Mouse (Mus musculus): ENCODE results near the gene Gm37240. TPM values are rescaled to one million over a fixed set of nuclear protein-coding genes. Genes with fewer than 3 reads are reported as not detected.

The Gm37240 gene
- polyA plus RNA-seq, 1 experiment from 2014 or later, result 0.82 TPM

GRCm38 (mm10) chr3:85005257-85005656, 882.1 kb downstream of the Gm37240 start:
- Histone ChIP-seq H3K9me3 (ENCODE audit: control insufficient read depth, low read length) (no peaks in the 10 kb centered on the region), H3K27me3 (ENCODE audit: control insufficient read depth, insufficient read depth, low read length) (no peaks in the 10 kb centered on the region), H3K9ac (ENCODE audit: low read length) (no peak overlapping the region), H3K4me1 (ENCODE audit: control insufficient read depth, insufficient read depth, low read length) (no peaks in the 10 kb centered on the region), H3K36me3 (ENCODE audit: control insufficient read depth, insufficient read depth, low read length) (no peaks in the 10 kb centered on the region), H3K4me2 (ENCODE audit: low read depth) (no peak overlapping the region), H3K4me3 (ENCODE audit: low read depth, low read length) (no peak overlapping the region), H3K27ac (ENCODE audit: low read depth, low read length) (no peak overlapping the region)
- ATAC-seq (ENCODE audit: insufficient read depth, low FRiP score, low TSS enrichment) (no peak), DNase-seq (ENCODE audit: low spot score) (no peak)
- WGBS, result 68% methylated on average over 2 of the region's 2 CpGs

- no peaks in the 10 kb centered on the region for H3K36me3 ChIP-seq (ENCODE audit: control insufficient read depth, insufficient read depth, low read length)
- H3K4me2 ChIP-seq (ENCODE audit: low read depth), result no peak overlapping the region
- H3K4me1 ChIP-seq (ENCODE audit: control insufficient read depth, insufficient read depth, low read length), result no peaks in the 10 kb centered on the region
- H3K9ac ChIP-seq (ENCODE audit: low read length), result no peak overlapping the region
- H3K27me3 ChIP-seq (ENCODE audit: control insufficient read depth, insufficient read depth, low read length), result no peaks in the 10 kb centered on the region
- DNase-seq (ENCODE audit: low spot score) (no peak), ATAC-seq (ENCODE audit: insufficient read depth, low FRiP score, low TSS enrichment) (no peak)
- H3K9me3 ChIP-seq (ENCODE audit: control insufficient read depth, low read length), result no peaks in the 10 kb centered on the region
- WGBS, result 87% methylated on average over 4 of the region's 4 CpGs
- H3K27ac ChIP-seq (ENCODE audit: low read depth, low read length), result no peak overlapping the region
- no peak overlapping the region for H3K4me3 ChIP-seq (ENCODE audit: low read depth, low read length)
Observed at GRCm38 (mm10) chr3:84988880-84989279, 898.4 kb downstream of the Gm37240 start.

DNA sequence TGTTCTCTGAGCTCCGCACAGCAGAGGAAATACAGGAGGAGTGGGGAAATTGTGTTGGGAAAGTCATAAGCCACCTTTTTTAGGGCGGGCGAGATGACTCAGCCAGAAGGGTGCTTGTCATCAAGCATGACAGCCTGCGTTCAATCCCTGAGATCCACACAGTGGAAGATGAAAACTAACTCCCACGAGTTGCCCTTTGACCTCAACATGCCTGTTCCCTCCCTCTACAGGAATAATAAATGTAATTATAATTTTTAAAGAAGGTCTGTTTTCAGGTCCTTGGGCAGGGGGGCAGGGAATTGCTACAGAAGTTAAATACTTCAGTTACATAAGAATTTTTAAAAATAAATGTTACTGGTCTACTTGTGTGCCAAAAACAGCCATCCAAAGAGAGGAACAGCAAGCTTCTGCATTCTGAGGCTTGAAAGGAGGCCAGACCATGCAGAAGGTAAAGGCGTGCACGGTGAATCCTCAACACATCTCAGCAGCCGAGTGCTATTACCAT, 902.1 kb downstream of the Gm37240 start:
- Histone ChIP-seq H3K9ac (ENCODE audit: low read length) (no peak overlapping the region), H3K27ac (ENCODE audit: low read depth, low read length) (no peak overlapping the region), H3K27me3 (ENCODE audit: control insufficient read depth, insufficient read depth, low read length) (no peaks in the 10 kb centered on the region), H3K4me3 (ENCODE audit: low read depth, low read length) (no peak overlapping the region), H3K4me1 (ENCODE audit: control insufficient read depth, insufficient read depth, low read length) (no peaks in the 10 kb centered on the region), H3K4me2 (ENCODE audit: low read depth) (no peak overlapping the region), H3K36me3 (ENCODE audit: control insufficient read depth, insufficient read depth, low read length) (no peaks in the 10 kb centered on the region), H3K9me3 (ENCODE audit: control insufficient read depth, low read length) (no peaks in the 10 kb centered on the region)
- DNase-seq (ENCODE audit: low spot score) (no peak), ATAC-seq (ENCODE audit: insufficient read depth, low FRiP score, low TSS enrichment) (no peak)
- 88% methylated on average over 8 of the region's 8 CpGs for WGBS

DNA sequence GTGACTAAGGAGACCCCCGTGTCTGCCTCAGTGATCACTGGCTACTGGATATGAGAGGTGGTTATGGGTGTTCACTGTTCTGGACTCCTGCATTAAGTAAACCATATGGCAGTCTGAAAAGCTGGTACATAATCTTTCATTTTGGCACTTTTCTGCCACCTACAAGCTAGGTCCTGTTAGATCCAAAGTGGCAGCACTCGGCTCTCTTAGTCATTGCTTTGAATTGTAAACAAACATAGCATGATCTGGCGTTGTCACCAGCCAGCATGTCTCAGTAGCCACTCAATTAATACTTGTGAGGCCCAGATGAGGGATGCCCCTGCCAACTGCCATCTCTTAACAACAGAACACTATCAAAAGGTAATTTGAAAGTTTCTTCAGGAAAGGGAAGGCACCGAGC, 904.6 kb downstream of the Gm37240 start:
- ATAC-seq (ENCODE audit: insufficient read depth, low FRiP score, low TSS enrichment) (no peak), DNase-seq (ENCODE audit: low spot score) (no peak)
- no peak overlapping the region for H3K4me2 ChIP-seq (ENCODE audit: low read depth)
- no peak overlapping the region for H3K9ac ChIP-seq (ENCODE audit: low read length)
- no peaks in the 10 kb centered on the region; the same call in 1 of the 2 replicates for H3K36me3 ChIP-seq (ENCODE audit: control insufficient read depth, insufficient read depth, low read length)
- H3K27ac ChIP-seq (ENCODE audit: low read depth, low read length), result no peak overlapping the region
- no peaks in the 10 kb centered on the region for H3K4me1 ChIP-seq (ENCODE audit: control insufficient read depth, insufficient read depth, low read length)
- H3K27me3 ChIP-seq (ENCODE audit: control insufficient read depth, insufficient read depth, low read length), result no peaks in the 10 kb centered on the region
- no peak overlapping the region for H3K4me3 ChIP-seq (ENCODE audit: low read depth, low read length)
- WGBS, result 83% methylated on average over 4 of the region's 4 CpGs
- no peaks in the 10 kb centered on the region for H3K9me3 ChIP-seq (ENCODE audit: control insufficient read depth, low read length)

GRCm38 (mm10) chr3:84980158-84980557, 907.2 kb downstream of the Gm37240 start:
- no peak for ATAC-seq (ENCODE audit: insufficient read depth, low FRiP score, low TSS enrichment)
- no peaks in the 10 kb centered on the region for H3K27me3 ChIP-seq (ENCODE audit: control insufficient read depth, insufficient read depth, low read length)
- no peak overlapping the region for H3K4me2 ChIP-seq (ENCODE audit: low read depth)
- no peak overlapping the region for H3K27ac ChIP-seq (ENCODE audit: low read depth, low read length)
- no peak overlapping the region for H3K9ac ChIP-seq (ENCODE audit: low read length)
- WGBS, result 94% methylated on average over 2 of the region's 2 CpGs
- H3K9me3 ChIP-seq (ENCODE audit: control insufficient read depth, low read length), result no peaks in the 10 kb centered on the region
- H3K4me1 ChIP-seq (ENCODE audit: control insufficient read depth, insufficient read depth, low read length), result no peaks in the 10 kb centered on the region
- no peaks in the 10 kb centered on the region; the same call in 1 of the 2 replicates for H3K36me3 ChIP-seq (ENCODE audit: control insufficient read depth, insufficient read depth, low read length)
- no peak overlapping the region for H3K4me3 ChIP-seq (ENCODE audit: low read depth, low read length)
- DNase-seq (ENCODE audit: low spot score), result no peak

DNA sequence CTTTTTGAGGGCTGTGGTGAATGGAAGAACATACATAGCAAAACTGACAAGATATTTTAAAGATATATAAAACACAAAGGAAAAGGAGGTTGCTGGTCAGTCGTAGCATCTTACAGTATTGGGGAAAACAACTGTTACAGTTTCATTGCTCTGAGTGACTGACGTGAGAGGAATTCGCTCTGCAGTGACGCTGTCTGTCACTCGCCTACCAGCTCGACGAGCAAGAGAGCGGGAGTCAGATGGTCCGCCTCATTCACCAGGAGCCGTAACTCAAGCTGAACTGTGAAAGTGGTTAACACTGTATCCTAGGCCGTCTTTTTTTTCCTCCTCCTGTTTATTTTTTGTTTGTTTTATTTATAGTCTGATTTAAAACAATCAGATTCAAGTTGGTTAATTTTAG, 908.6 kb downstream of the Gm37240 start:
- DNase-seq (ENCODE audit: low spot score) (no peak), ATAC-seq (ENCODE audit: insufficient read depth, low FRiP score, low TSS enrichment) (no peak)
- no peaks in the 10 kb centered on the region for H3K9me3 ChIP-seq (ENCODE audit: control insufficient read depth, low read length)
- H3K4me2 ChIP-seq (ENCODE audit: low read depth), result no peak overlapping the region
- no peaks in the 10 kb centered on the region; the same call in 1 of the 2 replicates for H3K36me3 ChIP-seq (ENCODE audit: control insufficient read depth, insufficient read depth, low read length)
- no peak overlapping the region for H3K4me3 ChIP-seq (ENCODE audit: low read depth, low read length)
- H3K27ac ChIP-seq (ENCODE audit: low read depth, low read length), result no peak overlapping the region
- H3K27me3 ChIP-seq (ENCODE audit: control insufficient read depth, insufficient read depth, low read length), result no peaks in the 10 kb centered on the region
- 90% methylated on average over 11 of the region's 11 CpGs for WGBS
- no peaks in the 10 kb centered on the region for H3K4me1 ChIP-seq (ENCODE audit: control insufficient read depth, insufficient read depth, low read length)
- no peak overlapping the region for H3K9ac ChIP-seq (ENCODE audit: low read length)

DNA sequence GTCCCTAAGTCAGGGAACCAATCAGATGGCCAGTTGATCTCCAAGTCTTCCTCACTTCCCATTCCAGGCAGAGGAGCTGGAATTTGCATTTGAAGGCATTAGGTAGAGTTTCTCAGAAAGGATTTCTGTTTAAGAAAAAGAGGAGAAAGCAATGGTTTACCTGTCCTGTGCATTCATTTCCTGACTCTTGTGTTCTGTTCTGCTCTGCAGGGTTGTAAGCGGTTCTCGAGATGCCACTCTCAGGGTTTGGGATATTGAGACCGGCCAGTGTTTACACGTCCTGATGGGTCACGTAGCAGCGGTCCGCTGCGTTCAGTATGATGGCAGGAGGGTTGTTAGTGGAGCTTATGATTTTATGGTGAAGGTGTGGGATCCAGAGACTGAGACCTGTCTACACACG, 913.1 kb downstream of the Gm37240 start:
- H3K36me3 ChIP-seq (ENCODE audit: control insufficient read depth, insufficient read depth, low read length), result peaks cover 2% of the 10 kb centered on the region; the same call in 1 of the 2 replicates

DNA sequence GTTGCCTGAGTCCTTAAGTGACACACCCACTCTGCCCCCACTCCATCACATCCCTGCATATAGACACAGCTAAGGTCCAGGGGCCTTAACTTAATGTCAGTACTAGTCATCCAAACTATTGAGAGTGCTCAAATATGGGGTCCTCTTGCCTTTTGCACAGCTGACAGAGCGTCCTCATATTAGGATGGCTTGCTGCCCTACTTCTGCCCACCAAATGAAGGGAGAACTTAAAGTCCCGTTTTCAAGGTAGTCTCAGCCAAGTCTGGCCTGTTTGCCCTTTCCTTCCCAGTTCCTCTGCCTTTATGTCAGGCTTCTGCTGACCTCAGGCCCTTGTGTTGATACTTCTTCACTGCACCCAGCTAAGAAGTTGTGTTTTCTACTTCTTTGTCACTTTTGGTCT, 914.4 kb downstream of the Gm37240 start:
- Histone ChIP-seq H3K4me3 (ENCODE audit: low read depth, low read length) (no peak overlapping the region), H3K9ac (ENCODE audit: low read length) (no peak overlapping the region), H3K27ac (ENCODE audit: low read depth, low read length) (no peak overlapping the region), H3K9me3 (ENCODE audit: control insufficient read depth, low read length) (no peaks in the 10 kb centered on the region), H3K36me3 (ENCODE audit: control insufficient read depth, insufficient read depth, low read length) (peaks cover 2% of the 10 kb centered on the region; the same call in 1 of the 2 replicates), H3K4me2 (ENCODE audit: low read depth) (no peak overlapping the region), H3K27me3 (ENCODE audit: control insufficient read depth, insufficient read depth, low read length) (no peaks in the 10 kb centered on the region), H3K4me1 (ENCODE audit: control insufficient read depth, insufficient read depth, low read length) (no peaks in the 10 kb centered on the region)
- WGBS, result 95% methylated on average over 2 of the region's 2 CpGs
- DNase-seq (ENCODE audit: low spot score) (no peak), ATAC-seq (ENCODE audit: insufficient read depth, low FRiP score, low TSS enrichment) (no peak)

More for the DNA sequence above, 913.1 kb downstream of the Gm37240 start:
- Histone ChIP-seq H3K9me3 (ENCODE audit: control insufficient read depth, low read length) (no peaks in the 10 kb centered on the region), H3K4me2 (ENCODE audit: low read depth) (no peak overlapping the region), H3K4me3 (ENCODE audit: low read depth, low read length) (no peak overlapping the region), H3K27me3 (ENCODE audit: control insufficient read depth, insufficient read depth, low read length) (no peaks in the 10 kb centered on the region), H3K4me1 (ENCODE audit: control insufficient read depth, insufficient read depth, low read length) (no peaks in the 10 kb centered on the region), H3K9ac (ENCODE audit: low read length) (no peak overlapping the region), H3K27ac (ENCODE audit: low read depth, low read length) (no peak overlapping the region)
- 91% methylated on average over 9 of the region's 9 CpGs for WGBS
- no peak for ATAC-seq (ENCODE audit: insufficient read depth, low FRiP score, low TSS enrichment)
- no peak for DNase-seq (ENCODE audit: low spot score)

DNA sequence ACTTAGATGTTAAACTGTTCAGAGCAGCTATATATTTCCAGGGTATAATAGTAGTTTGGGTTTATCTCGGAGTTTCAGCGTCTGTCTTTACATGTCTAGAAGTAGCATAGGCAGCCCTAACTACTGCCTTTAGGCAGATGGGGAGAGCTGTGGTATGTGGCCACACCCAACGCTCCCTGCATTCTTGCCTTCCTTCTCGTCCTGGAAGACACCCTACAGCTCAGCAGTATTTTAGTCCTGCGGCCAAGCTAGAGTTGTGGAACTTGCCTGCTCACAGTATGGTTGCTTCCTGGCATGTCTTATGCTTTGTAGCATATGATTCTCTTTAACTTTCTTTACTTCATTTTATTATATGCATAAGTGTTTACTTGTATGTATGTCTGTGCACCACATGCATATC, 915.8 kb downstream of the Gm37240 start:
- DNase-seq (ENCODE audit: low spot score) (no peak), ATAC-seq (ENCODE audit: insufficient read depth, low FRiP score, low TSS enrichment) (no peak)
- H3K27me3 ChIP-seq (ENCODE audit: control insufficient read depth, insufficient read depth, low read length), result no peaks in the 10 kb centered on the region
- no peaks in the 10 kb centered on the region for H3K4me1 ChIP-seq (ENCODE audit: control insufficient read depth, insufficient read depth, low read length)
- WGBS, result 77% methylated on average over 5 of the region's 5 CpGs
- H3K27ac ChIP-seq (ENCODE audit: low read depth, low read length), result no peak overlapping the region
- no peaks in the 10 kb centered on the region for H3K9me3 ChIP-seq (ENCODE audit: control insufficient read depth, low read length)
- no peak overlapping the region for H3K4me3 ChIP-seq (ENCODE audit: low read depth, low read length)
- no peak overlapping the region for H3K9ac ChIP-seq (ENCODE audit: low read length)
- no peak overlapping the region for H3K4me2 ChIP-seq (ENCODE audit: low read depth)
- H3K36me3 ChIP-seq (ENCODE audit: control insufficient read depth, insufficient read depth, low read length), result peaks cover 2% of the 10 kb centered on the region; the same call in 1 of the 2 replicates

All from neural tube, embryonic 11.5 days (tissue).